Mouse (Mus musculus) kidney, adult 8-10 months (tissue): ENCODE results near the gene Serpinf2.
"Not testable (repeated sequence)": the region's sequence is repeated elsewhere in the genome, so short reads cannot be mapped to it uniquely, and the experiment has no call there.

Source experiments
- DNase-seq, 2 experiments: peaks; one replicate each; pipeline ENCODE4 v3.0.0; 2022

Gene Serpinf2

GRCm38 (mm10) chr11:75459141-75459711, 19.8 kb upstream of the Serpinf2 start:
- peak; percentile 65 to 67 for DNase-seq

GRCm38 (mm10) chr11:75458628-75459041, 19.2 kb upstream of the Serpinf2 start:
- DNase-seq: no peak

GRCm38 (mm10) chr11:75458169-75458568, 18.8 kb upstream of the Serpinf2 start:
- no peak for DNase-seq

DNA sequence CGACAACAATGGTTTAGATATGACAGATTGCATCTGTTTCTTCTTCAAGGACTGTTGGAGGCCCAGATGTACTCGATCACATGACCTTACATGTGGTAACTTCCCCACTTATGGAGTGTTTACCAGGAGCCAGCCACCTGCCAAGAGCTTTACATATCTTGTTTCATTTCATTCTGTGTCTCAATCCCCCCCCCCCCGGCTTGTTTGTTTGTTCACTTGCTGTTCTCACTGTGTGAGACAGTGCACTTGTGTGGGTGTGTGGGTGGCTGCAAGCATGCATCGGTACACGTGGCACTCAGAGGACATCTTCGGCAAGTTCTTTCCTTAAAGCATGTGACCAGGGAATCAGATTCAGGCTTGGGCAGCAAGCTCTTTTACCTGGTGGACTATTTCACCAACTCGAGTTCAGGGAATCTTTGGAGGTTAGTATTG, 17.1 kb upstream of the Serpinf2 start:
- DNase-seq: no peak

DNA sequence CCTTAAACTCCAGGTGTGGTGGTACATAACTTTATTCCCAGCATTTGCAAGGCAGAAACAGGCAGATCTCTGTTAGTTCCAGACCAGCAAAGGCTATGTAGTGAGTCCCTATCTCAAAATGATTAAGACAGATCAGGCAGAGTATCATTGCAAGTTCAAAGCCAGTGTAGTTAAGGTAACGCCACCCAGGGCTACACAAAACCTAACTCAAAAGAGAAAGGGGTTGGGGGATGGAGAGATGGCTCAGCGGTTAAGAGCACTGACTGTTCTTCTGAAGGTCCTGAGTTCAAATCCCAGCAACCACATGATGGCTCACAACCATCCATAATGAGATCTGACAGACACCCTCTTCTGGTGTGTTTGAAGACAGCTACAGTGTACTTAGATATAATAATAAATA, 16.6 kb upstream of the Serpinf2 start:
- not testable (repeated sequence) for DNase-seq

DNA sequence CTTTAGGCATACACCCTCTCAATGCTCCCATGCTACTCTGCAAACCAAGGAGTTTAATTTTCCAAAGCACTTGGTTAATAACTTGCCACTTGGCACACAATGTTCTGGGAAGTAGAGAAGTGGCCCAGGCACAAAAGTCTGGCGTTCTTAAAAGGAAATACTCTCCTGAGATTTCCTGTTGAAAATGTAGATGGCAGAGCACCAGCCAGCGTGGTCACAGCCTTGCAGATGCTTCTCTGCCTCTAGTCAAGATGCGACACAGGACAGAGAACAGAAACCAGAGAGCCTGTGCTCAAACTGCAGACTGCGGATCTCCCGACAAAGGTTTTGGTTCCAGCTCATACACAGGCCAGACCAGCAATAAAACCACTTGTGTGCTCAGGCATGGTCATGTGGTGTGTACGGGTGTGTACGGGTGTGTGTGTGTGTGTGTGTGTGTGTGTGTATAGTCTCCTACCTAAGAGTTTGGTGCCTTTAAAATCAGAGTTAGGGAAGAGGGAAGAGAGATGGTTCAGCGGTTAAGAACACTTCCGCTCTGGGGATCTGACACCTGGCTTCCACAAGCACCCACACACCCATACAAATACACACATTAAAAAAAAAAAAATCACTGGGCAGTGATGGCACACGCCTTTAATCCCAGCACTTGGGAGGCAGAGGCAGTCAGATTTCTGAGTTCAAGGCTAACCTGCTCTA, 15.8 kb upstream of the Serpinf2 start:
- peak; percentile 52 to 61 for DNase-seq

DNA sequence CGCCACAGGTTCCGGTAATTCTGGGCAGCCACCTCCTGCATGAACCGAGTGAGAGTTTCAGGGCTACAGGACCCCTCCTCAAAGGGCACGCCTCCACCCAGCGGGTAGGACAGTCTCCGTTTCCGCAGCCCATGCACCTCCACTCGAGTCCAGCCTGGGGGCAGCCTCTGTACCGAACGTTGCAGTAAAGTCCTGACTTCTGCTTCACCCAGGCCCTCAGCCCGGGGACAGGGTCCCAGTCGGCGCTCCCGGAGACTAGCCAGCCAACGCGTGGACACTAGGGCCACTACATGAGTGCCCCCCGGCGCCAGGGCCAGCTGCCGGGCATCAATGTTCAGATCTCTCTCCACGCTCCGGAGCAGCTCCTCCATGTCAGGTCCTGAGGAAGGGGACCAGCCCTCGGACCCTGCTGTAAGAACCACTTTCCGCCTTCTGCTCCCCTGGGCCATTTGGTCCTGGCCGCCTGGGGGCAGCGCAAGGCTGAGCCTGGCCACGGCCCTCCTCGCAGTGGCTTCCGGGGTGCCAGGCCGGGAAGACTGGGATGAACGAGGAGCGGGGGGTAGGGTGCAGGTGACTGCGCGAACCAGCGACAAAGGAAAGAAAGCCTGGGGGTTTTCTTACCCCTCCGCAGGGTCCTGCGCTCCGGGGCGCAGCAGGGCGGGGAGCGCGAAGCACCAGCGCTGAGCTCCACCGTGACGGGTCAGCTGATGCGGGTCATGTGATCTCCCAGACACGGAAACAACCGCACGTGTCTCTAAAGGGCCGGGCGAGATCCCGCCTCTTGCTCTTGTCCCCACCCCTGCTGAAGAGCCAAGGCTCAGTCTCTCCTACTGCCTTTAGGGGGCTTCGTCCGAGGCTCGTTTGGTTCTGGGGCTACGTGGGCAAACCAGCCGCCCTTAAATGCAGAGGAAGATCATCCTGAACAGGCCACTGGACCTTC, 14.9 kb upstream of the Serpinf2 start, which contains the start of gene Wdr81:
Wdr81 (minus strand) TSS at position 727 of the 940 bp plus-strand sequence.
- DNase-seq: peak; percentile 87 to 91

DNA sequence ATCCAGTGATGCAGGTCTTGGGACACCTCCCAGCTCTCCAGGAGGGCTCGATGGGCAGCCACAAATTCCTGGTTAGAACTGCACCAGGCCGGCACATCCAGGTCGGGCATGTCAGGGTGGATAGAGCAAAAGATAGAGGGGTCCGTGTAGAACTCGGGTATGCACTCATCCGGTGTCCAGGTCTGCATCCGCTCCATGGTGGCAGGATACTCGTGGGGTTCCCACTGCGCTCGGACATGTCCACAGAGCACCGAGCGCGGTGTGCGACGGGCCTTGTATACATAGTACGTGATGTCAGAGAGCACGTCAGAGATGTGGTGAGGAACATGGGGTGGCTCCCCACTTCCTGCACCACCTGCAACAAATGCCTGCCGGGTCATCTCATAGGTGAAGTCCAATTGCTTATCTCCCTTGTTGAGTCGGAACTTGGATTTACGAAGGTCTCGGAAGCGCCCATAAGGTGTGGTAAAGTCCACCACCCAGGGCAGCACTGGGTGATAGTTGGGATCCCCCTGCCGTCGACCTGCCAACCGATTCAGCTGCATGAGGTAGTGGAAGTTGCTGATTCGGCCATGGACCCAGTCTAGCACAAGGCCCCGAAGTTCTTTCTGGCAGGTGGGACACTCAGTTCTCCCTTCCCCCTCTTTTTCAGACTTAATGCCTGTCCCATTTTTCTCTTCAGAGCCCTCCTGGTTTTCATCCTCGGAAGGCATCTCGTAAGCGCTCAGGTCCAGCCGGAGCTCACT, 13.6 kb upstream of the Serpinf2 start:
- DNase-seq: no peak

DNA sequence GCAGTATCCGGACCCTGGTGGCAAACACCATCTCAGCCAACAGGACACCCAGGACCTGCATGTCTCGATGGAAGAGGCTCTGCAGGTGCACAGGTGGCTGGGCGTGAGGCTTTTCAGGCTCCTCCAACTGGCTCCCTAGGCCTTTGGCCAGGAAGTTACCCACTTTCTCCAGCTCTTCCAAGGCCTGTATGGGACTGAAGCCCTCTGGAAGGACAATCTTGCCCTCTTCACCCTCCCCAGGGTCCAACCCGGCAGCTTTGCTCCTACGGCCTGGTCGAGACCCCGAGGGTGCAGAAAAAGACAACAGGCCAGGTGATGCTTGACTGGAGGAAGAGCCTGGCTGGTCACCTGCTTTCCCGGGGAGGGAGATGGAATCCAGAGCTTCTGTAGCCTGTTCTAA, 12.7 kb upstream of the Serpinf2 start:
- DNase-seq: no peak

DNA sequence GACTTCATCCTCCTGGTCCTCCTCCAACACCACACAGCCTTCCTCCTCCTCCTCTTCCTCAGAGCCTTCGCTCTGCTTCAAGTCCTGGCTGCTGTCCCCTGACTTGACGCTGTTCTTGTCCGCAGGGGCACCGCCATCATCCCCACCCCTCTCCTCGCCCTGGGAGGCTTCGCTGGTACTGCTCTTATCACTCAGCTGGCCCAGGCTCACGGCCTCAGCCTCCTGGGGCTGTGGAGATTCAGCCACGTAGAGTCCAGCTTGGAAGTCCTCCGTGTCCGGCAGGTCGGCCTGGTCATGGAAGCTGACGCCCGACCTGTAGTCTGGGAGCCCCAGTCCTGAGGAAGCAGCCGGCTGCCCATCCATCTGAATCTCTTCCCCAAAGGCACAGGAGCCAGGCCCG, 11.5 kb upstream of the Serpinf2 start:
- no peak for DNase-seq

DNA sequence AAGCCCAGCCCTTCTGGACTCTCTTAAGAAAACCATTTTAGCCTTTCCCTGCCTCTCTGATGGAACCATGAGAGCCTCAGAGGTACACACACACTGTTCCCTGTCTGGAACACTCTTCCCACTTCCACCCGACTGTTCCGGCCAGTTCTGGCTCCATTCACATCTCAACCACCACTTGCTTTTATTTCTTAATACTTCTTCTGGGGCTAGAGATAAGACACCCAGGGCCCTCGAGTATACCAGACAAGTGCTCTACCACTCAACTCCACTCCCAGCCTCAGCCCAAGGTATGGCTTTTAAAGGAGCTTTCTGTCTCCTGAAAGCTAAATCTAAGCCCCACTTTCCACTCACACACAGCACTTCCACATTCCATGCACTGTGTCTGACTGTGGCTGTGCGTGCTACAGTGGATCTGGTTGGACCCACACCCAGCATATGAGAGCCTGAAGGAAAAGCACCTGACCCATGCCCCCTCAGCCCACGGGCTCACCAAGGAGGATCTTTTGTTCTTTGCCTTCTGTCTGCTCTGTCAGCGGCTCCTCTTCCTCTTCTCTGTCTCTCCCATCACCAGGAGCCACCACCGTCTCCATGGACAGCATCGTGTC, 11.0 kb upstream of the Serpinf2 start:
- DNase-seq: no peak

DNA sequence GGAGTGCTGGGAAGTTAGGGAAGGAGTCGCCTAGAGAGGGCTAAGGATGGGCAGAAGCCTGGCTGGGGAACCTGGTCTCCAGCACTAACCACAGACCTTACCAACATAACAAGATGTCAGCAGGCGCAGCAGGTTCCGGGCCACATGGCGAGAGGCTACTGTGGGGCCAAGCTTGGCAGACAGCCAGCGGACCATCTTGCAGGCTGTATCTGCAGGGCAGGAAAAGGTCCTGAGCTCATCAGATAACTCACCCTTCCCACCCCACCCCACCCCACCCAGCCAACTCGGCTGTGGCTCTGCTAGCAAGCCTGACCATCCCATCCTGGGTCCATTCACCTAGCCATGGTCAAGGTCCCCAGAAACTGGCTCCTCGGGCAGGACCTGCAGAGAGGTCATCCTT, 10.3 kb upstream of the Serpinf2 start:
- no peak for DNase-seq

DNA sequence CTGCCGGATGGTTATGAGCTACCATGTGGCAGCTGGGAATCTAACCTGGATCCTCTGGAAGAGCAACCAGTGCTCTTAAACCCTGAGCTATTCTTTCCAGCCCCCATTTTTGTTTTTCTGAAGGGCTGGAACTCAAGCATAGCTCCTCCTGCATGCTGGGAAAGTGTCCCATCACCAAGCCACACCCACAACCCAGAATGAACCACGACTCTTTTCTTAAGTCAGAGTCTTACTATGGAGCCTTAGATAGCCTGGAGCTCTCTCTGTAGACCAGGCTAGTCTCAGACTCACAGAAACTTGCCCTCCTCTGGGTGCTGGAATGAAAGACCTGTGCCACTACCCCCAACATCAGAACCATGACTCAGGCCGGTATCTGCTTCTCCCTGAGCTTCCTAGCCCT, 9.2 kb upstream of the Serpinf2 start:
- no peak for DNase-seq

DNA sequence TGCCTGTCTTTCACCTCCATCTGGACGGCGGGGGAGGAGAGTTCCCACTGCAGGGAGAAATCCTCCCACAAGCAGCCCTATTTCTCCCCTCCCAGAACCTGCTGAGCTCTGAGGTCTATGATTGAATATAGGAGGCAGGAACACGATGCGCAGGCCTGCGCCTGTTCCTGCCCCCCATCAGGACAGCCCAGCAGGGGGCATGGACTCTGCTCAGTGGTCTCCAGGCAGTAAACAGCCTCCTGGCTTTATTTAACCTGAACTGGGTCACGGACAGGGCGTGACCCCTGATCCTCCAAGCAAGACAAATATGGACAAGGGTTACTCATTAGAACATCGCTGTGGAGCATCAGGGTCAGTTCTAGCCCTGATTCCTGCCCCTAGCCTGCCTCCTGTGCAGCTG, 4.3 kb upstream of the Serpinf2 start:
- peak; percentile 89 to 92 for DNase-seq

- peak in 1 of 2 experiments; percentile 75 for DNase-seq
These were observed 2.2 kb upstream of the Serpinf2 start for GRCm38 (mm10) chr11:75441601-75442000.

DNA sequence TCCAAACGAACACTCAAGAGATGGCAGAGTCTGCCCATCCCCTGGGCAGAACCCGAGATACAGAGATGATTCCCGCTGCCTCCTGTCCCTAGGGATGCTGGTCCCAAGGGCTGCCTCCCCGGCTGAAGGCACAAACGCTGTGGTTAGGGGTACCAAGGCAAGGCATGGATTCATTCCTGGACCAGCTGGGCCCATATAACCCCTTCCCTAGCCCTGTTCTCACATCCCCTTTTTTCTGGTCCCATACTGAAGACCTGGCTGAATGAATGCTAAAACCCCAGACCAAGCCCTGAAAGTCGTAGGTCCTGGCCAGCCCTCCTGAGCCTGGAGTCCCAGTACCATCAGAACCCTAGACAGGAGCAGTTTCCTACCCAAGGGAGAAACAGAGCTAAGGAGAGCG, 1.6 kb upstream of the Serpinf2 start:
- DNase-seq: no peak

DNA sequence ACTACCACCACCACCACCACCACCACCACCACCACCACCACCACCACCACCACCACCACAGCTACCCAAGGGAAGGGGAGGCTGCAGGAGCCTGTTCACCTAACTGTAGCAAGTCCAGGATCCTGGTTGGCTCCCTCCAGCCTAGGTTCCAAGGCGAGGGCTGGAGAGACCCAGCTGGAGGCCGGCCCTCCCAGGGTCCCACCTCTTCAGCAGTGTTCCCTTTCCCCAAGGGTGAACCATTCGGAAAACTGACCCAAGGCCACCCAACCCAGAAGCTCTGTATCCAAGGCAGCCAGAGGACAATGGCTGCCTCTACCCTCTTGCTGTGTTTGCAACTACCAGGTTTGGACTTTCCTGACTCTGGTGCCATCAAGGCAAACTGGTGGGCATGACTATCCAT, 560 bp upstream of the Serpinf2 start:
- DNase-seq: peak in 1 of 2 experiments; percentile 48

- peak; percentile 47 to 69 for DNase-seq
These were observed 587 bp downstream of the Serpinf2 start for GRCm38 (mm10) chr11:75438804-75439203.

- DNase-seq: peak in 1 of 2 experiments; percentile 40
These were observed 1.2 kb downstream of the Serpinf2 start for GRCm38 (mm10) chr11:75438194-75438593.

DNA sequence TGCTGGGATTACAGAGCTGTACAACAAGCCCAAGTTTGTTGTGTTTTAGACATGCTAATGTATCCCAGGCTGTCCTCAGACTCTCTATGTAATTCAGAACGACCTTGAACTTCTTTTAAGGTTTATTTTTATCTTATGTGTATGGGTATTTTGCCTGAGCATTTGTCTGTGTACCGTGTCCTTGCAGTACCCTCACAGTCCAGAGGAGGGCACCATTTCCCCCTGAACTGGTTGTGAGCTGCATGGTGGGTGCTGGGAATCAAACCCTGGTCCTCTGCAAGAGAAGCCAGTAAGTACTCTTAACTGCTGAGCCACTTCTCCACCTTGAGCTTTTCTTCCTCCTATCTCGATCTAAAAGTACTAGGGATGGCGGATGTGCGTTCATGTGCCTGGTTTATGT, 5.3 kb downstream of the Serpinf2 start:
- no peak for DNase-seq

DNA sequence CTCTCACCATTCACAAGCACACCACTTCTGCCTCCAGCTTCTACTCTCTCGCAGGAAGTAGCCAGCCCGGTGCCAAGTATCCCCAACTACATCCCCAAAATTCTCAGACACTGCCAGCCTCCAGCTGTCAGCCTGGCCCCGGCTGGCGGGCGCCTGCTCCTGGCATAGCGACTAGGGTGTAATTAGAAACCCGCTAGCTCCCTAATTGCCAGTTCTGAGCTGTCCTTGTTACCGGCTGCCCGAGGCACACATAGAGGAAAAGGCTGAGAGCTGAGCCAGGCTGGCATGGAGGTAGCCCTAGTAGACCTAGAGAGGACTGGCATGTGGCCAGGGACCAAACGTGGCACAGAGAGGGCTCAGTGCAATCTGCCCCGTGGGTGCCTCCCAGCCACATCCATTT, 8.1 kb downstream of the Serpinf2 start:
- peak in 1 of 2 experiments; percentile 60 for DNase-seq

DNA sequence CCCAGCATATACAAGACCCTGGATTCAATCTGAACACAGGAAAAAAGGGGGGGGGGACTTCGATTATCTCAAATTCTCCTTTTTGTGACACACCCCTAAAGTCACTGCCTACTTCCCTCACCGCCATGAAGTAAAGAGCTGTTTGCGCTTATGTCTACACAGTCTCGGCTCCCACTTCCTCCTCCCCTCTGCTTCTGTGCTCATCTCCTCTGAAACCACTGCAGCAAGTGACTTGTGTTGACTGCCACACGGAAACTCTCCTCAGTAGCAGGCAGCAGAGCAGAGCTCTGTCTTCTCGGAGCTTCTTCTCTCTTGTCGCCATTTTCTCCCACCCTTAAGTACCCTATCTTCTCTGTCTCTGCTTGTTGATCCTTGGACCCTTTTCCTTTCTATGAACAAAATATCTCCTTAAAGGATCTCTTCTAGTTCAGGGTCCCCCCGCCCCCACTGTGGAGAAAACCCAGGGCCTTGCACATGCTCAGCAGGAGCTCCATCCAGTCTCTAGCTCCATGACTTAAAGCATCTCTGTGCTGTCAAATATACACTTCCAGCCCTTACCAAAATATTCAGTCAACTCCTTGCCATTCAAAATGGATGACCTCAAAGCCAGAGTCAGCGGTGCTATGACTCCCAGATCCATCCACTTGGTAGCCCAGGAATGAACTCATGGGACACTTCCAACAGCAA, 10.2 kb downstream of the Serpinf2 start:
- no peak for DNase-seq
